Mouse (Mus musculus) limb, embryonic 14.5 days (tissue): ENCODE measurements around the gene Neto2. TPM values are rescaled to one million over a fixed set of nuclear protein-coding genes. Genes with fewer than 3 reads are reported as not detected.
"Not testable (repeated sequence)": the region's sequence is repeated elsewhere in the genome, so short reads cannot be mapped to it uniquely, and the experiment has no call there.

Experiments used
- ATAC-seq: fragments of 200-750 bp; cut with Nextera tagmentation; 2 replicates; pipeline ENCODE4 v1.8.0; 2017; ENCODE audit warnings: low read depth, moderate number of reproducible peaks, moderate TSS enrichment; ENCODE audit not compliant: low FRiP score
- DNase-seq: peaks from one replicate; pipeline ENCODE4 v3.0.0-alpha.2; 2015; ENCODE audit warnings: low spot score
- H3K27ac ChIP-seq: fragments of 300-500 bp; sonication (generic); replicated peaks from 2 replicates; pipeline ENCODE4 v1.5.1; 2014; ENCODE audit warnings: low read depth, mild to moderate bottlenecking, low read length, moderate library complexity, mixed read lengths
- H3K27me3 ChIP-seq: fragments of 300-500 bp; sonication (generic); 2 replicates; pipeline ENCODE4 v1.6.1; 2014; ENCODE audit warnings: low read length, mixed read lengths; ENCODE audit not compliant: control insufficient read depth, insufficient read depth
- H3K36me3 ChIP-seq: fragments of 300-500 bp; sonication (generic); 2 replicates; pipeline ENCODE4 v1.6.1; 2014; ENCODE audit warnings: mild to moderate bottlenecking, low read length, moderate library complexity, mixed read lengths; ENCODE audit not compliant: control insufficient read depth, insufficient read depth
- H3K4me1 ChIP-seq: fragments of 300-500 bp; sonication (generic); 2 replicates; pipeline ENCODE4 v1.6.1; 2014; ENCODE audit warnings: antibody characterized with exemption, low read length, mixed read lengths; ENCODE audit not compliant: control insufficient read depth, insufficient read depth
- H3K4me2 ChIP-seq: fragments of 300-500 bp; sonication (generic); replicated peaks from 2 replicates; pipeline ENCODE4 v1.6.1; 2014; ENCODE audit warnings: low read depth, mild to moderate bottlenecking, low read length, moderate library complexity; ENCODE audit not compliant: severe bottlenecking
- H3K4me3 ChIP-seq: fragments of 300-500 bp; sonication (generic); replicated peaks from 2 replicates; pipeline ENCODE4 v1.5.1; 2014; ENCODE audit warnings: low read length
- H3K9ac ChIP-seq: fragments of 300-500 bp; sonication (generic); 2 replicates; pipeline ENCODE4 v1.6.1; 2014; ENCODE audit warnings: mild to moderate bottlenecking, low read depth, low read length, moderate library complexity; ENCODE audit not compliant: severe bottlenecking
- H3K9me3 ChIP-seq: fragments of 300-500 bp; sonication (generic); 2 replicates; pipeline ENCODE4 v1.6.1; 2016; ENCODE audit warnings: low read length; ENCODE audit not compliant: control insufficient read depth
- POLR2A ChIP-seq: fragments of 200-500 bp; IDR thresholded peaks from 2 replicates; pipeline ENCODE4 v1.8.0; 2012; ENCODE audit warnings: inconsistent platforms, mild to moderate bottlenecking, moderate library complexity, borderline replicate concordance; ENCODE audit not compliant: insufficient read depth, insufficient read length; ENCODE audit errors: extremely low read depth
- WGBS: fragments of 180-500 bp; shearing (Covaris S2); extraction: QIAGEN DNeasy Blood & Tissue Kit; methylation state at CpG from one replicate; pipeline ENCODE4 v1.1.7; 2014; 5-methylcytosine and 5-hydroxymethylcytosine counted together
- polyA plus RNA-seq, 2 experiments: library from polyadenylated mRNA; depleted of rRNA in 1 of 2; stranded (reverse) in 1 of 2; unstranded in 1 of 2; fragments of >200 nt; fragmentation: Nextera tagmentation in 1 of 2; extraction: Ambion mirVana in 1 of 2; gene quantifications; 2 replicates each; pipeline versions ENCODE4 v1.2.1 to v1.2.3; 2012 to 2014

Gene Neto2
- polyA plus RNA-seq, 2 experiments, result 7.7 to 12.3 TPM

DNA sequence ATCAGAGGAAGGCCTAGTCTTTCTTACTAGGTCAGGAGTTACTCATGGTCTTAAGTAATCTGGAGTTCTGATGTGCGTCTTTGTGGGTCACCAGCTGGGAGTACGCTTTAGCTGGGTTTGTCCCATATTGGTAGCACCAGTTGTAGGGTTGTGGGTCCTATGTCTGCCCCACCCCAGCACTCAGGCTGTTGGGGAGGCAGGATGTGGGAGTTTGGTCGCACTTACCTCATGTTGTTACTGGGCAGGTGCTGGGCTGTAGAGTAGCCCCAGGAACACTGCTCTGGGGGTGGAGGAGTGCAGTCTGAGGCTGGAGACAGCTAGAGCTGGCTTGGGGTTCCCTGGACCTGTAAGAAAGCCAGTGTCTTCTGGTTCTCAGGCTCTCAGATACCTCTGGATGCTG is 81.9 kb downstream of the Neto2 start:
- DNase-seq (no peak), ATAC-seq (no peak)
- Histone ChIP-seq H3K36me3 (no peaks in the 10 kb centered on the region), H3K9ac (no peak overlapping the region), H3K9me3 (no peaks in the 10 kb centered on the region), H3K4me2 (no peak overlapping the region), H3K4me3 (no peak overlapping the region), H3K27me3 (no peaks in the 10 kb centered on the region), H3K27ac (no peak overlapping the region), H3K4me1 (no peaks in the 10 kb centered on the region)
- TF ChIP-seq POLR2A, result no peak
- 84% methylated on average over 3 of the region's 3 CpGs for WGBS

DNA sequence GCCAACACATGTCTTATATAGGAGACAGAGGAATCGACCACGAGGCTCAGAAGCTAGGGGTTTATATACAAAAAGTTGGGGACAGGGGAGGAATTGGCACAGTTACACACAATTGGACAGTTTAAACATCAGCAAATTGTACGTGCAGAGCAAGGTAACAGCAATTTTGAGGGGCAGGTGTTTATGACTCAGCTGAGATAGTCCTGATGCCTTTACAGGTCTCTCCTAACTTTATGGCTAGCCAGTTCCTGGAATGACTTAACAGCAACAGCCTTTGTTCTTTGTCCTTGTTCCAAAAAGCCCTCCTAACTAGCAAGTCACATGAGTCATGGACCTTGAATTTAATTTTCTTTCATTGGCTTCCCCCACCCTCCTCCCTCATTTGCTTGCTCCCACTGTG is 83.6 kb downstream of the Neto2 start:
- not testable (repeated sequence) for H3K9ac ChIP-seq, H3K9me3 ChIP-seq, H3K36me3 ChIP-seq, H3K4me2 ChIP-seq, H3K4me1 ChIP-seq, DNase-seq, H3K27me3 ChIP-seq, H3K4me3 ChIP-seq, H3K27ac ChIP-seq
- peak; percentile 60; the same call in 1 of the 2 replicates for ATAC-seq
- 47% methylated on average over 3 of the region's 3 CpGs for WGBS

DNA sequence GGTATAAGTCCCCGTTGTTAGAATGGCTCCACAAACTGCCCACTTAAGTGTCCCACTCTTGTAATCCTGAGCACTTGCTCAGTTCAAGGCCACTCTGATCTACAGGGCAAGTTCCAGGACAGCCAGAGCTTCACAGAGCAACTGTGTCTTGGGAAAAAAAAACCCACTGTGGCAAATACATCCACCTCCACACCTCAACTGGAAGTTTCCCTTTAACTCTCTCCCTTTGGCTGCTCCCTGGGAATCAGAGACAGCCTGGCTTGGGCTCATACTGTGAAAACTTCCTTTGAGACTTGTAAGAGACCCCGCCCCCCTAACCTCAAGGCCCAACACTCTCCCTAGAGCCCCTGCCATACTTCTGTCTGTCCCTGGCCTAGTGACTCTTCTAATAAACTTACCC is 91.9 kb downstream of the Neto2 start:
- no peaks in the 10 kb centered on the region for H3K27me3 ChIP-seq
- no peaks in the 10 kb centered on the region for H3K9me3 ChIP-seq
- ATAC-seq, result no peak
- no peaks in the 10 kb centered on the region for H3K36me3 ChIP-seq
- H3K27ac ChIP-seq, result no peak overlapping the region
- TF ChIP-seq POLR2A, result no peak
- H3K4me3 ChIP-seq, result no peak overlapping the region
- WGBS, result 73% methylated on average over 2 of the region's 2 CpGs
- H3K4me2 ChIP-seq, result no peak overlapping the region
- no peak for DNase-seq
- H3K4me1 ChIP-seq, result no peaks in the 10 kb centered on the region
- H3K9ac ChIP-seq, result no peak overlapping the region

DNA sequence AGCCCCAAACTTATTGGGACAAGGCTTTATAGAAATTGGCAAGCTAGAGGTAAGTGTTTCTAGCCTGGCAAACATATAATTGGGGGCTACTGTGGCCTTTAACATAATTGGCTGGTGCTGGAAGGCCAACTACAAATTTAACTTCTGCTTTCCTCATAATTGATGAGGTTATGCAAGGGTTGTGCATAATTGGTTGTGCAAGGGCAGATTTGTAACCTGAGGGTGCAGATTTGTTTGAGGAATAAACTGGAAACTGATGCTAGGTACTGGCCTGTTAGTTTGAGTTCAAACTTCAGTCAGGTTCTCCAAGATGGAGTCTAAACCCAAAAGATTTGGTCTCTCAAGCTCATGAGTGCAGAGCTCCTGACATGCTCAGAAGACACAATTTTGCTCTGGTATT is 92.9 kb downstream of the Neto2 start:
- no peak overlapping the region for H3K27ac ChIP-seq
- ATAC-seq (no peak), DNase-seq (no peak)
- H3K9ac ChIP-seq, result no peak overlapping the region
- no peaks in the 10 kb centered on the region for H3K36me3 ChIP-seq
- no peaks in the 10 kb centered on the region for H3K4me1 ChIP-seq
- H3K9me3 ChIP-seq, result no peaks in the 10 kb centered on the region
- no peak for TF ChIP-seq POLR2A
- H3K4me3 ChIP-seq, result no peak overlapping the region
- H3K27me3 ChIP-seq, result no peaks in the 10 kb centered on the region
- no peak overlapping the region for H3K4me2 ChIP-seq

DNA sequence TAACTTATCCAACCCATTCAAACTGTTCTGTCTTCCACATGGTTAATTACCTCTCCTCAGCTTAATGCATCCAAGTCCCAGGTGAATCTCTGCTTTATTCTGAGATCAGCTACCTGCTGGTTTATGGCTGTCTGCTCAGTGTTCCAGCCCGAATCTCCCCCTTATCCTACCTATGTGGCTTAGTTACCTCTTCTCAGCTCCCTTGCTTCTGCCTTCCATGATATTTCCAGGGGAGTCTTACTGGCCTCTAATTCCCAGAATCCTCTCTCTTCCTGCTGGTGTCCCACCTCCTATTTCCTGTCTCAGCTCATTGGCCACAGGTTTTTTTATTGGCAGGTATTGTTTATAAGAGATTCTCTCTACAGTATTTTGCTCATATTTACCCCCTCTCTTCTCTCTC is 93.8 kb downstream of the Neto2 start:
- Histone ChIP-seq H3K27me3 (no peaks in the 10 kb centered on the region), H3K9me3 (no peaks in the 10 kb centered on the region), H3K9ac (no peak overlapping the region), H3K4me3 (no peak overlapping the region), H3K36me3 (no peaks in the 10 kb centered on the region), H3K4me1 (no peaks in the 10 kb centered on the region), H3K4me2 (no peak overlapping the region), H3K27ac (no peak overlapping the region)
- no peak for ATAC-seq
- TF ChIP-seq POLR2A, result no peak
- 55% methylated on average over 1 of the region's 1 CpGs for WGBS
- no peak for DNase-seq

DNA sequence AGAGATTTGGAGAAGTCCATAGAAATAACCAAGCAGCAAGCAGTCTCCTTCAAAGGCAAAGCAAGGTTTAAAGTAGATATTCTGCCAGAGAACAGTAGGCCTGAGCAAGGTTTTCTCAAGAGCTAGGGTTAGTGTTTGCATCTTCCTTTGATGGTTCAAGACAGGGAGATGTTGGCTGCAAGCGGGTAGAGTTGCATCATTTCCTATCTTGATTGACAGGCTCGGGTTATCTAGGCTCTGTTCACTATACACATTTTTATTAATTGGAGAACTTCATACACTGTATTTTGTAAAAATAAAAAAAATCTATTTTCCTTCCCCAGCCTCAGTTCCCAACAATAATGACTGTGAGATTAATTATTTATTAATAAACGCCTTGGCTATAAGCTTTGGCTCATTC is 94.2 kb downstream of the Neto2 start:
- no peak for TF ChIP-seq POLR2A
- H3K9ac ChIP-seq, result no peak overlapping the region
- ATAC-seq, result no peak
- 83% methylated on average over 3 of the region's 3 CpGs for WGBS
- H3K36me3 ChIP-seq, result no peaks in the 10 kb centered on the region
- no peak overlapping the region for H3K27ac ChIP-seq
- no peak overlapping the region for H3K4me2 ChIP-seq
- no peak for DNase-seq
- H3K27me3 ChIP-seq, result no peaks in the 10 kb centered on the region
- H3K4me1 ChIP-seq, result no peaks in the 10 kb centered on the region
- no peaks in the 10 kb centered on the region for H3K9me3 ChIP-seq
- no peak overlapping the region for H3K4me3 ChIP-seq
